Mouse (Mus musculus): ENCODE measurements around the gene Nucks1. TPM values are rescaled to one million over a fixed set of nuclear protein-coding genes. Genes with fewer than 3 reads are reported as not detected.
A peak's percentile ranks its signal among the peaks of the same experiment; 100 is the strongest.

Nucks1 gene
- polyA plus RNA-seq, 1 experiment from 2014 or later = 53.2 TPM

DNA sequence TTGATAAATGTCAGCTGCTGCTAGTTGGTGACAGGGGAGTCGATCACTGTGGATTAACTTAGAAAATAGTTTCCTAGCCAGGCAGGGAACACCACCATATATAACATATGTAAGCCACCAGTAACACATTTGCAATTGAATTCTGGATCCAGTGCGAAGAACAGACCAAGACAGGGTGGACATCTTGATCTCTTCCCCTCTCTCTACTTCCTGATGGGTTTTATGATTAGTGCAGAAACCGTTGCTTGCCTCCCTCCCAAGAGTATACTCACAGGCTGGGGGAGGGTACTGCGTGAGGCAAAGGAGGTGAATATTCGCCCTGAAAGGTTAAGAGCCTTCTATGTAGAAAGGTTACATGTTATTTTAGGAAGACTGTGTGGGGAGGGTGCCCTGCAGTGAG, 55.5 kb downstream of the Nucks1 start:
- H3K9me3 ChIP-seq (ENCODE audit: control insufficient read depth, low read length) = no peaks in the 10 kb centered on the region
- DNase-seq (ENCODE audit: low spot score) (no peak), ATAC-seq (replicated peaks; ENCODE audit: low FRiP score) (no peak)
- WGBS = 35% methylated on average over 5 of the region's 5 CpGs
- peaks cover 40% of the 10 kb centered on the region for H3K27me3 ChIP-seq (replicated peaks; ENCODE audit: control insufficient read depth, insufficient read depth, low read length)
- no peak overlapping the region for H3K4me2 ChIP-seq
- H3K9ac ChIP-seq (ENCODE audit: low read depth, low read length) = no peak overlapping the region
- H3K4me3 ChIP-seq (ENCODE audit: low read depth, low read length) = no peak overlapping the region
- H3K36me3 ChIP-seq (ENCODE audit: control insufficient read depth, insufficient read depth, low read length) = no peaks in the 10 kb centered on the region
- no peak overlapping the region for H3K27ac ChIP-seq (ENCODE audit: low read depth, low read length)
- peaks cover 18% of the 10 kb centered on the region for H3K4me1 ChIP-seq (replicated peaks; ENCODE audit: control insufficient read depth, insufficient read depth, low read length)

DNA sequence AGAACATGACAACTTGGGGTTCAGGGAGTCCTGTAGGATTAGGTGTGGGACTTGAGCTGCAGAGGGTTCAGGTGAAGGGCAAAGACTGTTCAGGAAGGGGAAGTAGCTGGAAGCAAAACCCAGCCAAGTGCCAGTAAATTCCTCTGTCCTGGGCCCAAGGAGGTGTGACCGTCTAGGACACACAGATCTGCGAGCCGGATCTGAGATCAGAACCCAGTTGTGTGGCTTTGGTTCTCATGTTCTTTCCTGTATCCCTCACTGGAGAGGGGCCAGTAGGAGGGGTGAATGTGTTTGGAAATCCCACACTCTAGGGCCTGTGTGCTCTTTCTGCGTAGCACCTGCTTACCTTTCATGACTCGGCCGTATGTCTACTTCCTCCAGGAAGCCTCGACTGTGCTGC, 57.0 kb downstream of the Nucks1 start:
- Histone ChIP-seq H3K4me2 (no peak overlapping the region), H3K4me3 (ENCODE audit: low read depth, low read length) (no peak overlapping the region), H3K36me3 (ENCODE audit: control insufficient read depth, insufficient read depth, low read length) (no peaks in the 10 kb centered on the region), H3K27ac (ENCODE audit: low read depth, low read length) (no peak overlapping the region), H3K9ac (ENCODE audit: low read depth, low read length) (no peak overlapping the region), H3K4me1 (replicated peaks; ENCODE audit: control insufficient read depth, insufficient read depth, low read length) (peaks cover 33% of the 10 kb centered on the region), H3K9me3 (ENCODE audit: control insufficient read depth, low read length) (no peaks in the 10 kb centered on the region), H3K27me3 (replicated peaks; ENCODE audit: control insufficient read depth, insufficient read depth, low read length) (peaks cover 26% of the 10 kb centered on the region)
- 70% methylated on average over 7 of the region's 7 CpGs for WGBS
- ATAC-seq (replicated peaks; ENCODE audit: low FRiP score) (no peak), DNase-seq (ENCODE audit: low spot score) (no peak)

DNA sequence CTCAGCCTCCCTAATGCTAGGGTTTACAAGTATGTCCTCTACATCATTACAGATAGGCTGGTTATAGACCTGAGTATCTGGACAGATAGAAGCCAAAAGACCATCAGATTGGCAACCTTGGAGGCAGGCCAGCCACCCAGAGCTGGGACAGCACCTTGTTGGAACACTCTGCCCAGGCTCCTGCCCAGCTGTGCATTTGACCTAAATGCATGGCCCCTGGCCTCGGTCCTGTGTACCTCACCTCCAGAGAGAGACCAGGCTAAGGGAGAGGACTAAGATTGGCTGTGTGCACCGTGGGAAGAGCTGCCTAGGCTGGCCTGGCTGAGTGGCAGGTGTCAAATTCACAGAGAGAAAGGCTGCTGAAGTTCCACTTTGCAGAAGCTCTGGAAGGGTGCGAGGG, 58.2 kb downstream of the Nucks1 start:
- Histone ChIP-seq H3K4me3 (ENCODE audit: low read depth, low read length) (no peak overlapping the region), H3K9me3 (ENCODE audit: control insufficient read depth, low read length) (no peaks in the 10 kb centered on the region), H3K36me3 (ENCODE audit: control insufficient read depth, insufficient read depth, low read length) (no peaks in the 10 kb centered on the region), H3K27me3 (replicated peaks; ENCODE audit: control insufficient read depth, insufficient read depth, low read length) (peaks cover 14% of the 10 kb centered on the region), H3K4me1 (replicated peaks; ENCODE audit: control insufficient read depth, insufficient read depth, low read length) (peaks cover 39% of the 10 kb centered on the region), H3K27ac (ENCODE audit: low read depth, low read length) (no peak overlapping the region), H3K4me2 (no peak overlapping the region), H3K9ac (ENCODE audit: low read depth, low read length) (no peak overlapping the region)
- DNase-seq (ENCODE audit: low spot score) (no peak), ATAC-seq (replicated peaks; ENCODE audit: low FRiP score) (no peak)
- 55% methylated on average over 3 of the region's 3 CpGs for WGBS

DNA sequence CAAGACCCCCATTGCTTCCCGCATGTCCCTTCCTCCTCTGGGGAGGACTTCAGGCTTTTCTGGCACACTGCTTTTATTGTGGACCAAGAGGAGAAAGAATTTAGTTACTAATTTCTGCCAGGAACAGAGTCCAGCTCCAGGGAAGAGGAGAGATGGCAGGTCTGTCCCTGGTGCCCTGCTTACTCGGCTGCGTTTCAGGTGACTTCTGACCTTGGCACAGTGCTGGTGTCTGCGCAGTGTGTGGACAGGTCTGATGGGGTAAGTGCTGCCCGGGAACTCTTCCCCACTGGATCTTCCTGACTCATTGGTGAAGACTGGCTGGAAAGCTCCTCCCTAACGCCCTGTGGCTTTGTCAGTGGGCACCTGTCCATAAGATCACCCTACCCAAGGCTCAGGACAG, 58.6 kb downstream of the Nucks1 start:
- H3K27me3 ChIP-seq (replicated peaks; ENCODE audit: control insufficient read depth, insufficient read depth, low read length) = peaks cover 10% of the 10 kb centered on the region
- H3K36me3 ChIP-seq (ENCODE audit: control insufficient read depth, insufficient read depth, low read length) = no peaks in the 10 kb centered on the region
- no peak for ATAC-seq (replicated peaks; ENCODE audit: low FRiP score)
- H3K9me3 ChIP-seq (ENCODE audit: control insufficient read depth, low read length) = no peaks in the 10 kb centered on the region
- H3K4me1 ChIP-seq (replicated peaks; ENCODE audit: control insufficient read depth, insufficient read depth, low read length) = peaks cover 34% of the 10 kb centered on the region
- no peak overlapping the region for H3K4me3 ChIP-seq (ENCODE audit: low read depth, low read length)
- H3K4me2 ChIP-seq = no peak overlapping the region
- WGBS = 78% methylated on average over 6 of the region's 6 CpGs
- H3K27ac ChIP-seq (ENCODE audit: low read depth, low read length) = no peak overlapping the region
- H3K9ac ChIP-seq (ENCODE audit: low read depth, low read length) = no peak overlapping the region
- no peak for DNase-seq (ENCODE audit: low spot score)

DNA sequence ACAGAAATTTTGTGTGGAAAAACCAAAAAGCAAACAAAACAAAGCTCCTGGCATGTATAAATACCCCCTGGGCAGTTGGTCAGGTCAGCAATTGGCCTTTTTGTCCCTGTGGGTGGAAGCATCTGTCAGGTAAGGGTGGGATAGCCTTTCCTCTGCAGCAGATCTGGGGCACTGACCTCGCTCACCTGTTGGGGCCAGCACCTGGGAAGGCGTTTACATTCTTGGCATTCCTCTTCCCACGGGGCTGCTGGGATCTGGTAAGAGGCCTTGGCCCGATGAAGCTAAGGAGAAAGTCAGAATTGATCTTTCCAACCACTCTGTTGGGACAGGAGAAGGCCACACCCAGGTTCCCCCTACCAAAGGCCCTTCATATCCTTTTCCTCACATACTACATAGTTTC, 59.5 kb downstream of the Nucks1 start:
- ATAC-seq (replicated peaks; ENCODE audit: low FRiP score) = no peak
- Histone ChIP-seq H3K4me3 (ENCODE audit: low read depth, low read length) (no peak overlapping the region), H3K36me3 (ENCODE audit: control insufficient read depth, insufficient read depth, low read length) (no peaks in the 10 kb centered on the region), H3K4me1 (replicated peaks; ENCODE audit: control insufficient read depth, insufficient read depth, low read length) (peaks cover 33% of the 10 kb centered on the region), H3K27ac (ENCODE audit: low read depth, low read length) (no peak overlapping the region), H3K27me3 (replicated peaks; ENCODE audit: control insufficient read depth, insufficient read depth, low read length) (peaks cover 2% of the 10 kb centered on the region; the same call in 1 of the 2 replicates), H3K4me2 (no peak overlapping the region), H3K9ac (ENCODE audit: low read depth, low read length) (no peak overlapping the region), H3K9me3 (ENCODE audit: control insufficient read depth, low read length) (no peaks in the 10 kb centered on the region)
- no peak for DNase-seq (ENCODE audit: low spot score)
- 53% methylated on average over 4 of the region's 4 CpGs for WGBS

DNA sequence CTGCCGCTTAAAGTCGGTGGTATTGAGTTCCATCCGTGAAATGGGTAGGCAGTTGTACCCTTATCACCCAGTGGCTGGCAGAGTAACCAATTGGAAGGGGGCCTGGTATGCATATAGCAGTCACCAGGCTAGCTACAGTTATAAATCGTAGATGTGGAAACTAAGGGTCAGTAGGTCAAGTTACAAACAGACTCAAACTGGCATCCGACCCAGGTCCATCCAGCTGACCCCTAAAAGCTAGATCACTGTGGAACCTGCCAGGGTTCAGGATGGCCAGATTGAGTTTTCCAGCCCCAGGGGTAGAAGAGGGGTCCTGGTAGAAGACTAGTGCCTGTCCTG, 60.0 kb downstream of the Nucks1 start:
- no peak overlapping the region for H3K9ac ChIP-seq (ENCODE audit: low read depth, low read length)
- H3K9me3 ChIP-seq (ENCODE audit: control insufficient read depth, low read length) = no peaks in the 10 kb centered on the region
- no peak overlapping the region for H3K27ac ChIP-seq (ENCODE audit: low read depth, low read length)
- H3K4me2 ChIP-seq = peak overlapping the region; percentile 41
- H3K4me3 ChIP-seq (ENCODE audit: low read depth, low read length) = no peak overlapping the region
- H3K36me3 ChIP-seq (ENCODE audit: control insufficient read depth, insufficient read depth, low read length) = no peaks in the 10 kb centered on the region
- peaks cover 36% of the 10 kb centered on the region for H3K4me1 ChIP-seq (replicated peaks; ENCODE audit: control insufficient read depth, insufficient read depth, low read length)
- ATAC-seq (replicated peaks; ENCODE audit: low FRiP score) (peak; percentile 5; the same call in 1 of the 2 replicates), DNase-seq (ENCODE audit: low spot score) (no peak)
- 50% methylated on average over 5 of the region's 5 CpGs for whole genome bisulfite sequencing
- no peaks in the 10 kb centered on the region; the same call in 1 of the 2 replicates for H3K27me3 ChIP-seq (replicated peaks; ENCODE audit: control insufficient read depth, insufficient read depth, low read length)

DNA sequence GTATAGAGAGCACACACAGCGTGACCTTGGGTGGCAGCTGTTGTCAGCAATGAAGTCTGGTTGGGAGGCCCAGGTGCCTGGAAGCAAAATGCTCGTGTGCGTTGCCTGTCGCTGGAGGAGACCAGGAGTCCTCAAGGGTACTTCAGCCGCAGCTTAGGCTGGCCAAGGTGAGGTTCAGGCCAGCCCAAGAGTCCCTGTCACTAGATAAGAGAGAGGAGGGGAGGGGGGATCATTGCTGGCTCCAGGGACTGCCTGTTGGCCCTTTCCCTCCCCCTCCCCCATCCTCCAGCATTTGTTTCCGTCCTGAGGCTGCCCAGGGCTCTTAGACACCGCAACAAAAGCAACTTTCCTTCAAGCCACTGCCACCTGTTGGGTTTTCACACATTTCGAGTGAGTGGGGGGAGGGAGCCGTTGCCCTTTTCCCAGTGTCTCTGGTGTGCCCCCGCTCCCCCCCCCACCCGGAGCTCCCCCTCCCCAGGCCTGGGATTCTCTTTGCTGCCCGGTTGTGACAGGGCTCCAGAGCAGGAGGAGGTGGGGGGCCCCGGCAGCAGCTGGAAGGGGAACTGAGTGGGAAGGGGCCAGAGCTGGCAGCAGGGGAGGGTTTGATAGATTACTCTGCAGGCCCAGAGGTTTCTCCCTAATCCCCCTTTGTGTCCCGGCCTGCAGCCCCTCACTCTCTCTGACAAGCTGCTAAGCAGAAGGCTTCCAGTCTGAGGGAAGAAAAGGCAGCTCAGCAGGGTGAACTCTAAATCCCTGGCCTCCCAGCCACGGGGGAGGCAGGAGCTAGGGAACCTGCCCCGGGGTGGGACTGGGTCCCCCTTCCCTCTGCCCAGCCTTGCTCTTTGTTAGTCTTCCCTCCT, 60.6 kb downstream of the Nucks1 start:
- no peak for DNase-seq (ENCODE audit: low spot score)
- peaks cover 36% of the 10 kb centered on the region for H3K4me1 ChIP-seq (replicated peaks; ENCODE audit: control insufficient read depth, insufficient read depth, low read length)
- no peak overlapping the region for H3K4me3 ChIP-seq (ENCODE audit: low read depth, low read length)
- no peak overlapping the region for H3K9ac ChIP-seq (ENCODE audit: low read depth, low read length)
- WGBS = 9% methylated on average over 16 of the region's 16 CpGs
- H3K4me2 ChIP-seq = peak overlapping the region; percentile 41
- peak overlapping the region; percentile 41; the same call in 1 of the 2 replicates for H3K27ac ChIP-seq (ENCODE audit: low read depth, low read length)
- no peak for ATAC-seq (replicated peaks; ENCODE audit: low FRiP score)
- H3K27me3 ChIP-seq (replicated peaks; ENCODE audit: control insufficient read depth, insufficient read depth, low read length) = no peaks in the 10 kb centered on the region
- H3K36me3 ChIP-seq (ENCODE audit: control insufficient read depth, insufficient read depth, low read length) = no peaks in the 10 kb centered on the region
- H3K9me3 ChIP-seq (ENCODE audit: control insufficient read depth, low read length) = no peaks in the 10 kb centered on the region

DNA sequence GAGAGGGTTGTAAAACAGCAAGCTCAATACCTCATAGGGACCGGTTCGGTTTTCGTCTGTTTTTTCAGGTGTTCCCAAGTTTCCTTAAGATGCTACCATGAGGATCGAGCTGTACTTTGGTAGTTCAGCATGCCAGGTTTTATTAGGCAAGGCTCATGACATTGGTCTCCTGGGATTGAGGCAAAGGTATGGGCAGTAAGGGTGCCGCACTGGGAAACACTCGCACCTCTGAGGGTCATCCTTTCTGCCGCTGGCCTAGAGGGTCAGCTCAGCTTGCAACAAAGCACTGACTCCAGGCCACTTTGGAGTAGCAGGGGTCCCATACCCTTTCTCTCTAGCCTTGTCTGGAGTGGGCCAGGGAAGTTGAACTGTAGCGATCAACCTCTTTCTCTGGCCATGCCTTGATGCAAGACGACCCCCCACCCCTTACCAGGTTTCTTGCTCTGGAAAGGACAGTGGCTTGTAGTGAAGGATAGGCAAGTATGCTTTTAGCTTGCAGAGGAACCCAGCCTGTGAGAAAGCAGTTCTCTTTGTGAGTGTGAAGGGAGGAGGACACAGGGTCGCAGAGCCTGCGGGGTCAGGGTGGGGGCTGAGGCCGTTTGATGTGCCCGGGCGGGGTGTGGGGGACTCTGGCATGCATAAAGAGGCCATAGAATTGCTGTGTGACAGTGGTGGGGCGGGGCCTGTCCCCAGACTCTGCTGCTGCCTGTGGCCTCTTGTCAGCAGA, 61.6 kb downstream of the Nucks1 start:
- H3K9ac ChIP-seq (ENCODE audit: low read depth, low read length) = no peak overlapping the region
- peak overlapping the region; percentile 41; the same call in 1 of the 2 replicates for H3K27ac ChIP-seq (ENCODE audit: low read depth, low read length)
- H3K4me3 ChIP-seq (ENCODE audit: low read depth, low read length) = no peak overlapping the region
- H3K9me3 ChIP-seq (ENCODE audit: control insufficient read depth, low read length) = no peaks in the 10 kb centered on the region
- H3K27me3 ChIP-seq (replicated peaks; ENCODE audit: control insufficient read depth, insufficient read depth, low read length) = no peaks in the 10 kb centered on the region
- no peaks in the 10 kb centered on the region for H3K36me3 ChIP-seq (ENCODE audit: control insufficient read depth, insufficient read depth, low read length)
- DNase-seq (ENCODE audit: low spot score) (no peak), ATAC-seq (replicated peaks; ENCODE audit: low FRiP score) (0 out of 2 replicates have a peak, but pooled peaks have one; percentile 19)
- H3K4me2 ChIP-seq = peak overlapping the region; percentile 41
- H3K4me1 ChIP-seq (replicated peaks; ENCODE audit: control insufficient read depth, insufficient read depth, low read length) = peaks cover 36% of the 10 kb centered on the region
- 36% methylated on average over 15 of the region's 15 CpGs for WGBS

All from liver, embryonic 11.5 days (tissue).